In genomic region chr5:53716462-53716861, GRCm38 (mm10) we compare ENCODE assay signal across 20 mouse cellular contexts. TPM values are rescaled to one million over a fixed set of nuclear protein-coding genes. Genes with fewer than 3 reads are reported as not detected.
DNase-seq lines count a peak whose midpoint lies in the region; ATAC-seq and TF ChIP-seq lines count a peak whose summit lies in the region.
"Had no signal": no experiment of that assay in that cellular context is flagged by ENCODE, and none has a peak within 500 bp of the region (broad histone marks: within the 10 kb centered on the region; RNA-seq: fewer than 3 reads in every experiment).

No protein-coding gene starts in this region.

- no peaks in the 10 kb centered on the region for H3K36me3 ChIP-seq in liver, embryonic 11.5 days (ENCODE audit: control insufficient read depth, insufficient read depth, low read length)
- H3K36me3 ChIP-seq in lung, embryonic 16.5 days (ENCODE audit: control insufficient read depth, insufficient read depth, low read length) = no peaks in the 10 kb centered on the region
- no peaks in the 10 kb centered on the region for H3K36me3 ChIP-seq in stomach, postnatal 0 days (ENCODE audit: control insufficient read depth, insufficient read depth, low read length)
- H3K36me3 ChIP-seq in hindbrain, embryonic 16.5 days (ENCODE audit: control insufficient read depth, insufficient read depth, low read length) = no peaks in the 10 kb centered on the region
- H3K36me3 ChIP-seq: embryonic facial prominence, embryonic 10.5 days; heart, embryonic 13.5 days; hindbrain, embryonic 12.5 days had no signal

- no peak for ATAC-seq in liver, embryonic 11.5 days (replicated peaks; ENCODE audit: low FRiP score)
- peak; percentile 92 for ATAC-seq in lung, embryonic 16.5 days (ENCODE audit: low read depth)
- ATAC-seq in stomach, postnatal 0 days (ENCODE audit: low FRiP score, low TSS enrichment) = 0 out of 2 replicates have a peak, but pooled peaks have one; percentile 18
- no peak for ATAC-seq in hindbrain, embryonic 16.5 days
- ATAC-seq: activated CD4-positive, CD25-positive, alpha-beta regulatory T cell, adult 4 months; forebrain, embryonic 13.5 days; Patski had no signal

- H3K9ac ChIP-seq in liver, embryonic 11.5 days (ENCODE audit: low read depth, low read length) = no peak overlapping the region
- H3K9ac ChIP-seq in lung, embryonic 16.5 days (ENCODE audit: low read length) = no peak overlapping the region
- no peak overlapping the region for H3K9ac ChIP-seq in stomach, postnatal 0 days (ENCODE audit: low read length)
- no peak overlapping the region for H3K9ac ChIP-seq in hindbrain, embryonic 16.5 days (ENCODE audit: low read depth, low read length)
- H3K9ac ChIP-seq: forebrain, embryonic 13.5 days; heart, embryonic 13.5 days; hindbrain, embryonic 12.5 days had no signal

- peak; percentile 24 for DNase-seq in liver, embryonic 11.5 days (ENCODE audit: low spot score)
- DNase-seq in liver = no peak
- DNase-seq in lung, postnatal 25 days (ENCODE audit: low spot score) = peak; percentile 71
- DNase-seq in stomach, postnatal 0 days (ENCODE audit: low spot score) = no peak
- no peak for DNase-seq in layer of hippocampus, adult 9-10 months (ENCODE audit: low spot score)
- DNase-seq: adrenal gland, postnatal 14 days; cerebellum, adult 18-20 months; cerebellum, postnatal 10 days; gastrocnemius, adult 2 months; gastrocnemius, postnatal 25 days; heart, postnatal 4 days had no signal

- H3K27ac ChIP-seq in liver, embryonic 11.5 days (ENCODE audit: low read depth, low read length) = no peak overlapping the region
- H3K27ac ChIP-seq in lung, embryonic 16.5 days (ENCODE audit: low read length) = peak overlapping the region; percentile 89
- no peak overlapping the region for H3K27ac ChIP-seq in stomach, postnatal 0 days (replicated peaks)
- no peak overlapping the region for H3K27ac ChIP-seq in hindbrain, embryonic 16.5 days (ENCODE audit: low read depth, low read length)
- H3K27ac ChIP-seq: embryonic facial prominence, embryonic 10.5 days; forebrain, embryonic 13.5 days; gastrocnemius, adult 2 months; heart, embryonic 13.5 days; hindbrain, embryonic 12.5 days had no signal

- 68% methylated on average over 5 of the region's 5 CpGs for whole genome bisulfite sequencing in liver, embryonic 11.5 days
- 43% methylated on average over 5 of the region's 5 CpGs for WGBS in lung, embryonic 16.5 days
- WGBS in stomach, postnatal 0 days = 30% methylated on average over 5 of the region's 5 CpGs
- 75% methylated on average over 5 of the region's 5 CpGs for WGBS in hindbrain, embryonic 16.5 days

- no peak for TF ChIP-seq CTCF in stomach, postnatal 0 days (IDR thresholded peaks at IDR 0.05; ENCODE audit: low read depth)

- no peak for TF ChIP-seq EP300 in stomach, postnatal 0 days (optimal IDR thresholded peaks at IDR 0.05)

- no peaks in the 10 kb centered on the region for H3K27me3 ChIP-seq in liver, embryonic 11.5 days (replicated peaks; ENCODE audit: control insufficient read depth, insufficient read depth, low read length)
- no peaks in the 10 kb centered on the region for H3K27me3 ChIP-seq in lung, embryonic 16.5 days (ENCODE audit: control insufficient read depth, insufficient read depth, low read depth, low read length)
- no peaks in the 10 kb centered on the region for H3K27me3 ChIP-seq in stomach, postnatal 0 days (ENCODE audit: control insufficient read depth, insufficient read depth, low read length)
- no peaks in the 10 kb centered on the region for H3K27me3 ChIP-seq in hindbrain, embryonic 16.5 days (replicated peaks; ENCODE audit: control insufficient read depth, insufficient read depth, low read length)
- H3K27me3 ChIP-seq: CH12.LX; forebrain, embryonic 13.5 days; heart, embryonic 13.5 days; hindbrain, embryonic 12.5 days; Patski had no signal

- no peaks in the 10 kb centered on the region for H3K4me1 ChIP-seq in liver, embryonic 11.5 days (replicated peaks; ENCODE audit: control insufficient read depth, insufficient read depth, low read length)
- peaks cover 6% of the 10 kb centered on the region; the same call in 1 of the 2 replicates for H3K4me1 ChIP-seq in lung, embryonic 16.5 days (replicated peaks; ENCODE audit: control insufficient read depth, insufficient read depth, low read length)
- H3K4me1 ChIP-seq in stomach, postnatal 0 days (replicated peaks; ENCODE audit: control insufficient read depth, insufficient read depth) = no peaks in the 10 kb centered on the region
- H3K4me1 ChIP-seq in hindbrain, embryonic 16.5 days (ENCODE audit: control insufficient read depth, insufficient read depth, low read depth, low read length) = no peaks in the 10 kb centered on the region
- H3K4me1 ChIP-seq: embryonic facial prominence, embryonic 10.5 days; forebrain, embryonic 13.5 days; heart, embryonic 13.5 days; hindbrain, embryonic 12.5 days had no signal

- no peaks in the 10 kb centered on the region for H3K9me3 ChIP-seq in liver, embryonic 11.5 days (ENCODE audit: control insufficient read depth, low read length)
- H3K9me3 ChIP-seq in lung, embryonic 16.5 days (ENCODE audit: control insufficient read depth, low read length) = no peaks in the 10 kb centered on the region
- H3K9me3 ChIP-seq in stomach, postnatal 0 days (ENCODE audit: control insufficient read depth, low read length) = no peaks in the 10 kb centered on the region
- H3K9me3 ChIP-seq in hindbrain, embryonic 16.5 days (ENCODE audit: control insufficient read depth, low read length) = no peaks in the 10 kb centered on the region
- H3K9me3 ChIP-seq: embryonic facial prominence, embryonic 10.5 days; forebrain, embryonic 13.5 days; heart, embryonic 13.5 days; hindbrain, embryonic 12.5 days had no signal

- H3K4me2 ChIP-seq in liver, embryonic 11.5 days = no peak overlapping the region
- H3K4me2 ChIP-seq in lung, embryonic 16.5 days (ENCODE audit: low read depth, low read length) = 0 out of 2 replicates have a peak overlapping the region, but pooled peaks have one; percentile 20
- H3K4me2 ChIP-seq in stomach, postnatal 0 days (replicated peaks; ENCODE audit: low read depth) = no peak overlapping the region
- no peak overlapping the region for H3K4me2 ChIP-seq in hindbrain, embryonic 16.5 days (ENCODE audit: low read length)
- H3K4me2 ChIP-seq: forebrain, embryonic 13.5 days; heart, embryonic 13.5 days; hindbrain, embryonic 12.5 days had no signal

- H3K4me3 ChIP-seq in liver, embryonic 11.5 days (ENCODE audit: low read depth, low read length) = no peak overlapping the region
- no peak overlapping the region for H3K4me3 ChIP-seq in lung, embryonic 16.5 days (ENCODE audit: low read length)
- H3K4me3 ChIP-seq in stomach, postnatal 0 days (ENCODE audit: low read depth, low read length) = no peak overlapping the region
- no peak overlapping the region for H3K4me3 ChIP-seq in hindbrain, embryonic 16.5 days (ENCODE audit: low read length)
- H3K4me3 ChIP-seq: embryonic facial prominence, embryonic 10.5 days; forebrain, embryonic 13.5 days; gastrocnemius, adult 2 months; heart, embryonic 13.5 days; hindbrain, embryonic 12.5 days had no signal

RNA-seq across cellular contexts. Expression of gene Cckar, which starts 9.0 kb away (rescaled TPM):
- 0.18 and 0.19 TPM in 2 replicates for polyA plus RNA-seq in liver, embryonic 11.5 days (2014; fragmentation: Nextera tagmentation; extraction: Ambion mirVana)
- 45.3 and 48.7 TPM in 2 replicates for polyA plus RNA-seq in lung, embryonic 16.5 days (2015; fragmentation: Nextera tagmentation; extraction: Ambion mirVana)
- polyA plus RNA-seq in stomach, postnatal 0 days (2015; fragmentation: Nextera tagmentation; extraction: Ambion mirVana) = 19.9 and 21.7 TPM in 2 replicates
- 0.70 and 0.79 TPM in 2 replicates for polyA plus RNA-seq in hindbrain, embryonic 16.5 days (2015; fragmentation: Nextera tagmentation; extraction: Ambion mirVana)
- polyA plus RNA-seq: activated CD4-positive, CD25-positive, alpha-beta regulatory T cell, adult 4 months; Patski had no signal

Comparison
In these comparisons a context has a peak if more than half of its experiments do, and no peak if none do; other contexts are left out.
1. DNase-seq: peak in liver, embryonic 11.5 days (single experiment) and lung, postnatal 25 days (single experiment); none in liver (single experiment), stomach, postnatal 0 days (single experiment) and layer of hippocampus, adult 9-10 months (single experiment).
2. ATAC-seq: peak in lung, embryonic 16.5 days (single experiment) and stomach, postnatal 0 days (single experiment); none in liver, embryonic 11.5 days (single experiment) and hindbrain, embryonic 16.5 days (single experiment).
3. RNA of gene Cckar, which starts 9.0 kb away (polyA plus RNA-seq): 45.3 to 48.7 TPM in lung, embryonic 16.5 days and 19.9 to 21.7 TPM in stomach, postnatal 0 days; 0.70 to 0.79 TPM in hindbrain, embryonic 16.5 days and 0.18 to 0.19 TPM in liver, embryonic 11.5 days; every median in the first group is over 10 times any median in the second.